Mouse (Mus musculus): ENCODE measurements at regions not wholly inside any gene's neighbourhood (a gene's known extent, or its start where the extent isn't known, plus 50 kb on each side); places are given as distances from the start of the nearest gene placed in this dataset.

DNA sequence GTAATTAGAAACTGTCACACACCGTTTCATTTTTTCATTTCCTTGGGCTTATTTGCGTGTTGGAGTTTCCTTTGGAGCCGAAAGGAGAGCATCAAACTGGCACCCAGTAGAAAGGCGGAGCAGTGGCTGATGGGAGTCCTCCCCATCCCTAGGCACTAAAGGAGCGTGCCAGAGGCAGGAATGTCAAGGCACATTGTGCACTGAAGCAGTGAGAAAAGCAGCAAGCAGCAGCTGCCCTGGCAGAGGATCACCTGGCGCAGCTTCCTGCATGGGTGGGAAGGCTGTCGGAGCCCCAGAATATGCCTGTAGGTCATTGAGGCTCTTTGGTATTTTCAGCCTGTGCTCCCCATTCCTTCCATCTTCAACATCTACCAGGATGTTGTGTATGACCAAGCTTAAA, 68.3 kb upstream of the Itga4 start:
- no peak for DNase-seq

DNA sequence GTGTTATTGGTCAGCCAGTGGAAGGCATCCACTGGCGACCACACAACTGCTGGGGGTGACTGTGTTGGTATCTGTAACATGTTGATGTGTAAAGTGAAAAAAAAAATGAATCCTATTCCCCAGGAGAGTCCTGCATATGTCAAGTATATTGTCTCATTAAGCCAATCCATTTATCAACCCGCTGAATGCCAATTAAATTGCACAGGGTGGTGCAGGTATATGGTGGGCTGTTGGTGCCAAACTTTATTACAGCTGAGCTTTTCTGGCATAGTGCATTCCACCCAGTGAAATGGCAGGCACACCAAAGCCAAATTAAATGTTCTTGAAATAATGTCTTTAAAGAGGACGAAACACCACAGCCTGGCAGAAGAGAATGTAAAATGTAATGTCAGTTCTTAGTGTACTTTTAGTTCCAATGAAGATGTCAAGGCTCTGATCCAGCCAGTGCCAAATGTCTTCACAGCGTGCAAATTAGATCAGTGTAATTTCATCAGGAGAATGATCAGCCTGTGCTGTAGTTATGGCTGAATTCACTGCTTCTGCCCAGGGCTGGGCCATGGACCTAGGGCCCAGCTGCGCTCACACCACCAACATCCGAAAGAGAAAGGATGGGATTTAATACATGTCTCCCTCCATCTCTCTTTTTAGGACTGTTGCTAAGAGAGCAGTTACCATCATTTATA, 66.6 kb upstream of the Itga4 start:
- DNase-seq: no peak

DNA sequence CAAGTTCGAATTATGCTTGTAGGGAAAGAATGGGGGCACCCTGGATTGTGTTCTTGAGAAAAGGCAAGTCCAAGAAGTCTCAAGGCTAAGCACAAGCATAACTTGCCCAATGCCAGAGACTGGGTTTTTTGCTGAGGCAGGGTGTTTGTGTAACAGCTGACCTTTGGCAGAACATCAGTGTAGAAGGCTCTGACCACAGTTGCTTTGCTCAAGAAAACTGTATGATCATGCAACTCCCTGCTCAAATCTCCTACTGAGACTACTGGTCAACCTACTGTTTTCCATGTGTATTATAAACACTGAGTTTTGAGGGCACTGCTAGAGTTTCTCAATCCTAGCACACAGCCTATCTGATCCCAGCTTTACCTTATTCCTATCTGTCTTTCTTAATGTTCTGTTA, 61.4 kb upstream of the Itga4 start:
- DNase-seq: peak; percentile 15

DNA sequence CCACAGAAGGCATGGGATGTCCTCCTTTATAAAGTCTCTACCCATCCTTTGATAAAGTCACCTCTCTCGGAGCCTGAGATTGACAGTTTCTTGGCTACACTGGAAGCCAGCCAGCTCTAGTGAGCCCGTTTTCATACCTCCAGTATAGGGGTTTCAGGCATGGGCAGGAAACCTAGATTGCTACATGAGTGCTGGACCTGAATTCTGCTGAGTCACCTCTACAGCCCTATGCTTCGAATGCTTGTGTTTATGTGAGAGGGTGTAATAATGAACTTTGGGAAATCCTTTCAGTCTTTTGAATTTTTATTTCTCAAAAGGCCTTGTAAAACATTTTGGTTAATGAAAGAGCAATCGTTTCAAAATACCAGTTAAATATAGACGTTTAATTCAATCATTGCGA, 53.5 kb upstream of the Itga4 start:
- no peak for DNase-seq

Data from adrenal gland, postnatal 10 days (tissue).